Mouse (Mus musculus) 3134 (cell line): ENCODE data around the gene Saal1.
"Not testable (repeated sequence)": the region's sequence is repeated elsewhere in the genome, so short reads cannot be mapped to it uniquely, and the experiment has no call there.

ENCODE experiments used
- DNase-seq: peaks from one replicate; pipeline ENCODE4 v3.0.0-alpha.2; 2011; ENCODE audit warnings: low spot score; ENCODE audit not compliant: insufficient read length; ENCODE audit errors: extremely low read depth

Gene Saal1

DNA sequence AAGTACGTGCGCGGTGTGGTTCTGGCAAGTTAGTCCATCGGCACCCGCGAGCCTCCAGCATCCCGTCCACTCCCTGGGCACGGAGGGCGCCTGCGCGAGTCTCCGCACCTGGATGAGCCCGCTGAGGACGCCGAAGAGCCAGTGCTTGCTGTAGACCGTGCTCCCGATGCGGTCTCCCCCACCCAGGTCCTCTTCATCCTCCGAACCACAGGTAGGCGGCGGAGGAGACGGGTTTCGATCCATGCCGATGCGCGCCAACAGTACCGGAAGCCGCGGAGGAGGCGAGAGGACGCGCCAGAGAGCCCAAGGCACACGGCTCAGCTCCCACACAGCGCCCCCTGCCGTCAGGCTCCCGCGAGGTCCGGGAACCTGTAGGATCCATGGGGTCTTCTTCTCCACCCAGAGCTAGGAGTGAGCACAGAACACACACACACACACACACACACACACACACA lies at the start of gene Saal1:
Gene Saal1, minus strand, starts transcription at position 291 of the 455 bp plus-strand sequence.
- peak; percentile 86 for DNase-seq

DNA sequence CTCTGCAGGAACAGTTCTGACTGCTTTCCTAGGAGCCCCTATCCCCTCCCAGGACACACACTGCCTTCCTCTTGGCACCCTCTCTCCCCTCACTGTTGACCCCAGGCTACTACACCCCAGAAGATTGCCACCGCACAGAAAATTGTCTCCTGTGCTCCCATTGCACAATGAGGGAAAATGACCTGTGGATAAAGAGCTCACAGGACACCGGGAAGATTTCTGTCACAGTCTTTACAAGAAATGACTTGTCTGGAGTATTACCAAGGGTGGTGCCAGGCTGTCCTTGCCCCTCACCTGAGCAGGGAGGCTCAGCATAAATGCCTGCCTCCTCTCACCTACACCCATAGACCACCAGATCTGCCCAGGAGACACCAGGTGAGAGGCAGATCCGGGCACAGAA lies 41.0 kb upstream of the Saal1 start, which contains the start of gene Saa2:
Gene Saa2, plus strand, starts transcription at position 301 of the 400 bp plus-strand sequence.
- no peak for DNase-seq

DNA sequence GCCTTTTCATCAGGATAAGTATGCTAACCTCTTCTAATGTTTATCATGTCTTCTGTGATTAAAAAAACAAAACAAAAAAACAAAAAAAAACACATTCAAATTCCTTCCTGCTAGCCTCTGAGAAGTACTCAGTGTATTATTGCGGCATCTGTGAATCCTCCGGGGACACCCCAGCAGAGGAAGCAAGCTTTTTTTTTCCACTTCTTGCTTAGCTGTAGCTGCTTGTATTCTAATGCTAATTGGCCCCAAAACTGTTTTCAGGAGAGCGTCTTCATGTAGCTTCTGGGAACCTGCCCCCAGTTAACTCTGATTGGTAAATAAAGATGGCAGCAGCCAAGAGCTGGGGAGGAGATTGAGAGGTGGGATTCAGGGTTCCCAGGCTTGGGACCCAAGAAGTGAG lies 38.0 kb upstream of the Saal1 start:
- no peak for DNase-seq

DNA sequence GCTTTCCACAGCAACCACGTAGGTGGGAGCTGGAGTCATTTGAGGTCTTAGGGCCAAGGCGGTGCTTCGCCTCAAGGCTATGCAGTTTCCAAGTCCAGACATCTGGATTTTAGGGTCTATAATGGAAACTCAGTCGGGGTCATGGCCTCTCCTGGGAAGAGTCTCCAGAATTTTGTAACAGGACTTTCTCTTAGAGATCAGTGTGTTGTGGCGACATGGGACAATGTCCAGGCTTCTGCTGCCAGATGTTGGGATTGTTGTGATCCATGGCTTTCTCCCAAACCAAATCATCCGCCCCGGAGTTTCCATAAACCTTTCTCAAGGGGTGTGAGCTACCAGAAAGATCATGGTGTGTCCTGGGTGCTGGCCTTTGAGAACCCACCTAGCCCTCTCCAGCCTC lies 35.9 kb upstream of the Saal1 start:
- no peak for DNase-seq

DNA sequence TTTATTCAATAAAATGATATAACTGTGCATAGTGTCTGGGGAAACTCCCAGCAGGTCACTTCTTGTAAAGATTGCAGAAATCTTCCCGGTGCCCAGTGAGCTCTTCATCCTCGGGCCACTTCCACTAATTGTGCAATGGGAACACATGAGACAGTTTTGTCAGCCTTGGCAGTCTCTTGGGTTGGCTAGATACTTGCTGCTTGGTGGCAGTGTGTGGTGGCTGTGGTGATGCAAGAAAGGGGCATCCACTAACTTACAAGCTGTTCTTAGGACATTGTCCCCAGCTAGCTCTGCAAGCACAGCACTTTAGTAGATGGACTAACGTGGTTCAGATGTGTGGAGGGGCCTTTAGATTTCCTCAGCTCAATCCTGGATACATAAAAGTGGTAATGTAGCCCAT lies 35.3 kb upstream of the Saal1 start:
- no peak for DNase-seq

DNA sequence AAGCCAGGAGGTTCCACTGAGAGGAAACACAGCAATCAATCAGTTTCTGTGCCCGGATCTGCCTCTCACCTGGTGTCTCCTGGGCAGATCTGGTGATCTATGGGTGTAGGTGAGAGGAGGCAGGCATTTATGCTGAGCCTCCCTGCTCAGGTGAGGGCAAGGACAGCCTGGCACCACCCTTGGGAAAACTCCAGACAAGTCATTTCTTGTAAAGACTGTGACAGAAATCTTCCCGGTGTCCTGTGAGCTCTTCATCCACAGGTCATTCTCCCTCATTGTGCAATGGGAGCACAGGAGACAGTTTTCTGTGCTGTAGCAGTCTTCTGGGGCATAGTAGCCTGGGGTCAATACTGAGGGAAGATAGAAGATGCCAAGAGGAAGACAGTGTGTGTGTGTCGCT lies 32.4 kb upstream of the Saal1 start, which contains the start of gene Saa1:
Gene Saa1, minus strand, starts transcription at position 101 of the 400 bp plus-strand sequence.
- not testable (repeated sequence) for DNase-seq

DNA sequence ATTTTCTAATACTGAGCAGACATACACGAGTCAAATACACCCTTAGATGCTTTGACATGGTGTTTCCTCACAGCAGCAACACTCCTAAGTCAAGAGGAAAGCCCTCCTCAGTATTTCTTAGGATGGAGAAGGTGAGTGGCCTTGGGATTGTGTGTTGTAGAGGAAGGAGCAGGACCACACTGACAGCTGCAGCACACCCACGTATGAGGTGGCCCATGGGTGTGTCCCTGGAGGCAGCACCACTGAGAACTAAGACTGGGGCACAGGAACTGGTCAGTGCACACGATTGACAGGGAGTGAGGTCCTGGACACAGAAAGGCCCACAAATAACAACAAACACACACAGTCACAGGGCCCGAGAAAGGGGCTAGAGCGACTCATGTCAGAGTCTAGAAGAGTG lies 29.6 kb upstream of the Saal1 start:
- DNase-seq: not testable (repeated sequence)

DNA sequence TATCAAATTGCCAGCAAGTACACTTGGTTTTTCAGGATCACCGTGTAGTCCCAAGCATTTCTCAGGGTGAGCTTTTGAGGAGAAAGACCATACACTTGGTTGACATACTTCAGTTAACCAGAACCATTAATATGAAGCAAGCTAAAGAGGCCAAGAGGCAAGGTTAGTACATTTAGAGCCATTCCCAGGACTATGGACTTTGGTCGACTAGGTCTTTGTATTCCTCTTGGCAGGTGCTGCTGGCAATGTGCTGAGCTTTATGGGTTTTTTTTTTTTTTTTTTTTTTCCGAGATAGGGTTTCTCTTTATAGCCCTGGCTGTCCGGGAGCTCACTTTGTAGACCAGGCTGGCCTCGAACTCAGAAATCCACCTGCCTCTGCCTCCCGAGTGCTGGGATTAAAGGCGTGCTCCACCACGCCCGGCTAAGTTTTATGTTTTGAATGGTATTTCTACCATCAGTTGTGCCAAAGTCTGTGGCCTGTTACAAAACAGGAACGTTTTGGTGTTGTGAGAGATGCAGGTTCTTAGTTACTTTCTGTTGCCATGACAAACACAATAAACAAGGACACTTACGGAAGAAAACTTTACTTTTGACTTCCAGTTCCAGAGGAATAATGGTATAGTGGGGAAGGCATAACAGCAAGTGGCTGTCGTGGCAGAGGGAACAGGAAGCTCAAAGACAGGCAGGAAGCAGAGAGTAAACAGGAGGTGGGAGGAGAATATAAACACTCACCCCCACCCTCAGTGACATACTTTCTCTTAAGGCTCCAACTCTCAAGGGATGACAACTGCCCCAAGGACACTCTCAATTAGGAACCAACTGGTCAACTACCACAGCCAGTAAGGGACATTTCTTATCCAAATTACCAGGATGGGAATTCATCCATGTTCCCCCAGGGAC lies 28.3 kb upstream of the Saal1 start:
- no peak for DNase-seq

DNA sequence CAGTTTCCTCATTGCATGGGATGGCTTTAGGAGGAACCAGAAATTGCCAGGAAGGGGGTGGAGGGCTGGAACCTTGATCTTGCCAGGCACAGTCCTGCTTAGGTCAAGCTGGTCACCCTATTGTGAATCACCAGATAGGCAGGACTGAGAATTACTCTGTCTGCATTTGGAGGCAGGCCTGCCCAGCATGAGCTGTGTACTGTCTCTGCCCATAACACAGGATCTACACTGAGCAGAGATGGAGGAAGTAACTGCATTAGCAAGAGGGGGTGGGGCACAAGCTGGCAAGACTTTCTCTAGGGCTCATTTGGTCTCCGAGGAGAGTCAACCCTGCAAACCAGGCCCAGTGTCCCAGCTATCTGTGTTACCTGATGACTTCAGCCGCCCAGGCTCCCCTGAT lies 24.5 kb upstream of the Saal1 start:
- DNase-seq: no peak

DNA sequence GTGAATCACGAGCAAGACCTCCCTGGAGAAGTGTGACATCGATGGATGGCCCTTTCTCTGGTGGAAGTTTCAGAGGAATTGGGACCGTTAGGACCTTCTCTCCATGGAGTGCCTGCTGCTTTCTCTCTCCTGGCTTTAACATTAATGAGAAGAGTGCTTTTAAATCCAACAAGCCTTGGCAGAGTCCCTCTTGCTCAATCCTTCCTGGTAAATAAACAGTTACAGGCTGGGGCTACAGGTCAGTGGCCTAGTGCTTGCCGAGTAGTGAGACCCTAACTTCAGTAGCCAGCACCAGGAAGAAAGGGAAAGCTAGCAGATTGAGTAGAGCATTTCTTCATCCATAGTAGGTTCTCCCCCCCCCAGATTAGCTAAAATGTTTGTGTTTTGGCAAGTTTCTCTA lies 22.0 kb upstream of the Saal1 start, which contains the start of gene Saa4:
Gene Saa4, minus strand, starts transcription at position 146 of the 400 bp plus-strand sequence.
- no peak for DNase-seq

DNA sequence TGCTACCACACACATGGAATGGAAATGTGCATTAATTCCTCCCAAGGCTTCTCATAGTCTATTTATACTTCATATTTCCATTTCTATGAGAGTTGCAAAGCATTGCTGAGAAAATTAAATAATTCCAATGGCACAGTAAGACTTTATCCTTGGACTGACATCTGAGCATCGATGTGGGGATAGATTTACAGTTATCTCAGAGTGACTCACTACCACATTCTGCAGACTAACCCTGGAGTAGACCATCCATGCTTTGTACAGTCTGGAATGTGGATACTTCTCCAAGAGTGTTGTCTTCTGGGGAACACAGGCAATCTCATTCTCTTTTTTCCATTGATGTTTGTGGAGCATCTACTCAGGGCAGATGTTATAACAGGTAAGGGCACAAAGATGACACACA lies 17.1 kb upstream of the Saal1 start:
- DNase-seq: no peak

DNA sequence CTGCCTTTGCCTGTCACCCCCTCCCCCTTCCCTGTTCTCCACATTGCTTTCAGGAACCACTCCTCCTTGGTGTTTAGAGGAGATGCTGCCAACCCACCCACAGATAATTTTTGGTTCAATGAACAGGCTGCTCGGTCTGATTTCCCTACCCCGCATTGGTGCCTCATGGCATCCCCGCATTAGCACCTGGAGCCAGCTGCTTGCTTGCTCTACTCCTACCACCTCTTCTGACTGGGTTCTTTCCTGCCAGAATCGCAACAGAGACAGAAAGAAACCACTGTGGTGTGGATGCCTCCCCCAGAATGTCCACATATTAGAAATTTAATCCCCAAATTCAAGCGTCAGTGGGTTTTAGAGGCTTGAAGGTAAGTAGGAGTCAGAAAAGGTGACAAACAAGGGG lies 13.9 kb upstream of the Saal1 start:
- DNase-seq: no peak

DNA sequence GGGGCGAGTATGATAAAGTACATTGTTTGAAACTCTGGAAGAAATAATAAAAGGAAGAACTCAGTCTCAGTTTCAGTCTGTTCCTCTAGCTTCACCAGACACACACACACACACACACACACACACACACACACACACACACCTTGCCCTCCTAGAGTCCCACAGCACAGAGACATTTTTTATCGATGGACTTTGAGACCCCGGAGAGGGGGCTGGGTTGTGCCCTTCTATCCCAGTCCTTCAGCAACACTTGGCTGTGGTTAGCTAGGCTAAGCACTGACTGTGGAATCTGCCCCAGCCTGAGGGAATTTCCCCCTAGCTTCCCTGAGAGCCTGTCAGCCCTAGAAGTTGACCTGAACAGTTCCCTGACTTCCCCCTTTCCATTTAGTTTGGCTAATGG lies 13.4 kb upstream of the Saal1 start:
- DNase-seq: no peak

DNA sequence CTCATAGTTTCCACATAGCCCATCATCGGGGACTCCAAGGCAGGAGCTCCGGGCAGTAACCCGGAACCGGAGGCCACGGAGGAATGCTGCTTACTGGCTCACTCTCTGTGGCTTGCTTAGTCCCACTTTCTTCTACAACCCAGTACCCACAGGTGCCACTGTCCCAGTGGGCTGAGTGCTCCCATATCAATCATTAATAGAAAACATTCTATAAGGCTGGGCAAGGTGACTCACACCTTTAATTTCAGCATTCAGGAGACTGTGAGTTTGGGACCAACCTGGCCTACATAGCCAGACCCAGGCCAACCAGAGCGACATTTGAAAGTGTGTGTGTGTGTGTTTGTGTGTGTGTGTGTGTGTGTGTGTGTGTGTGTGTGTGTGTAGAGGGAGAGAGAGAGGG lies 12.9 kb upstream of the Saal1 start:
- no peak for DNase-seq

DNA sequence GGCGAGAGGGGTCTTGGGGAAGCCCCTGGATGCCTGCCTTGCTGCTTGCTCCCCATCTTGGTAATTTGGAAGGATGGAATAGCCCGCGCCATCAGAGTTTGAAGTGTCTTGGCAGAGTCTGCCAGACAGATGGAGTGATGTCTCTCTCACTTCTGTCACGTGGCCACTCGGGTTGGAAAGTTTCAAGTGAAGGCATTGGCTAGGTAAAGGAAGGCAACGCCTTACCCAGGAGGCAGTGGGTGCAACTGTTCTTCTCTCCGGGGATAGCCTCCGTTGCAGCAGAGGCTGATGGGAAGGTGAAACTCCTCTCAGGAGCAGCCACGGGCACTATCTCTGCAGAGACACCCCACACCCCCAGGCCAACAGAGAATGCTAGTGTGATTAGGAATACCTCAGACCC lies 10.0 kb upstream of the Saal1 start:
- DNase-seq: no peak

DNA sequence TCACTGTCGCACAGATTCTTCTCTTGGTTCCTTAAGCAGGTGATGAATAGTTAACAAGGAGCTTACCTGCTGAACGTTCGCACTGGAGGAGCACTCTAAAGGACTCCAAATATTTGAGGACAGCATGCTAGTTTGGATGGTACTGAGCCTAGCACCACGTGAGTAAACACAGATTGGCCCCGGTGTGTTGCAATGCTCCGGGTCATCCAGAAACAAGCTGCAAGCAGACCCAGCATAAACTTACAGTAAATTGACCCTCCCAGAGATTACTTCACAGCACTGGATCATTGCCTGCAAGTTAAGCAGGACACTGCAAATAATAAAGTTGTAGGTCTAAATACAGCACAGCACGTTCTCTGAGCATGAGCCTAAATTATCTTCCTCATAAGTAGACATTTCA lies 9.0 kb upstream of the Saal1 start:
- no peak for DNase-seq

DNA sequence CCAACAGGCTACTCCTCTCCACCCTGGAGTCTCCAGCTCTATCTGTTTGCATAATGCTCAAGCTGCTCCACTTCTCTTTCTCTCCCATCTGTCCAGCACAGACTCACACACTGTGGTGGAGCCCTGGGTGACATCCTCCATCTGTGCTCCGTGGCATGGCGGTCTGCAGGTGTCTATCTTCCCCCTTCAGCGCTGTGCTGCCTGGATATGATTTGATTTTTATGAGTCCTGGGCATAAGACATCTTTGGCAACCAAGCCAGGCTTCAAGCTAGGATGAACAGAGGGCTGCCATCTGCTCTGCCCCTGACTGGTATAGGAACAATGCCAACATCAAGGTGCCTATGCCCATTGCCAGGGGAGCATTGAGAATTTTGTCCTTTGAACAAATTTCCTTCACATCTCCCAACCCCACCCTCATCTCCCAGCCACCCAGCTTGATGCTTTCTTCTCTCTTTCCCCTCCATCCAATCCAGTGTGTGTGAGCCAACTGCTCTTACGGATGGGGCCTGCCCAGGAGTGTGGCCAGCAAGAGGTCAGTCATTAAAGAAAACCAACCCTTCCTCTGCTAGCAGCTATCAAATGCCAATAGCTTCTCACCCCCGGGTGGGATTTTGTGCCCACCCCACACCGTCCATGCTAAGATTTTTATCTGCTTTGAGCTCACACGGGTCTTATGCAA lies 8.3 kb upstream of the Saal1 start:
- no peak for DNase-seq

DNA sequence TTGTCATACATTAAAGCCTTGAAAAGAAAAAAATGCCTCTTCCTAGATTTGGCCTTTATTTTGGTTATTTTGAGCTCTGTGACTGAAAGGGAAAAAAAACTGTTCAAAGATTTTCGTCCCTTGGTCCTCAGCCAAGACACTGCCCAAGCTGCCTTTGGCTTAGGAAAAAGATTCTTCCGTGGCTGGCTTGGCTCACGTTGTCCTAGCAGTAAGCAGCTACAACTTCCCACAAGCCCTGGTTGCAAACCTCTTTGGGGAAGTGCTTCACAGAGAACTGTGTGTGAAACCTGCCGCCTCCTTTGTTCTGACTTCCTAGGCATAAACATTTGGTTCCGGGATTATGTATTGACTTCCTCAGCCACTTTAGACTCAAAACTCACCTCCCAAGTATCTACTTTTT lies 6.4 kb upstream of the Saal1 start:
- DNase-seq: no peak

DNA sequence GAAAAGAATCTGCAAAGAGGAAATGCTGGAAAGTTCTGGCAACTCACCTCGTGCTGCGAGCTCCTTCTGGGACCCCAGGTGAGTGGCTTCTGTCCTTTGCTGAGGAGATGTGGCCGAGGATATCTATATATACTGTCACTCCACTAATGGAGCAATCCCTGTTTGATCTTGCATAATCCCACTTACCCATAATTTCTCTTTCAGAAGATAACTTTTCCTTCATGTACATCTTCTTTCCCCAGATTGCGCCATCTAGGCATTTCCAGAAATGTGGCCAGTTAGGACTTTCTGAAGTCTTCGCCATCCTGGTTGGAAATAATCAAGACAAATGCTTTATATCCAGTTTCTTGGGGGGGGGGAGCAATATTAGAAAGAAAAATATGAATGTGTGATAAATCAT lies 5.1 kb upstream of the Saal1 start, which contains the start of gene Saa3:
Gene Saa3, minus strand, starts transcription at position 101 of the 400 bp plus-strand sequence.
- DNase-seq: no peak

DNA sequence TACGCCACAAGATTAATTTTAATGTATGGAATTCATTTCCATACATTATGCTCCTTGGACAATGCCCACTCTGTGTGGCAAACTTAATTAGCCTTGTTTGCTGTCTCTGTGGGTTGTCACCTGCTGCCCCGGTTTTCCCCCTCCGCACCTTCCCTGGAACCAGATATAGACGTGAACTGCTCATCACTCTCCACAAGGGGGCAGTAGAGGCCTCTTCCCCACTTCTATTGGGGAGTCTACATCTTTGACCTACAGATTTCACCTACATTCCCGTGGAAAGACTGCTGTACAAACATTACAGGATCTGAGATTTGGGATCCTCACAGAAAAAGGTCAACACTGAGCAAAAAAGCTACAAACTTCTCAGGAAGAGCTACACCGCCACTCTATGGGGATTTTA lies 4.0 kb upstream of the Saal1 start:
- no peak for DNase-seq

DNA sequence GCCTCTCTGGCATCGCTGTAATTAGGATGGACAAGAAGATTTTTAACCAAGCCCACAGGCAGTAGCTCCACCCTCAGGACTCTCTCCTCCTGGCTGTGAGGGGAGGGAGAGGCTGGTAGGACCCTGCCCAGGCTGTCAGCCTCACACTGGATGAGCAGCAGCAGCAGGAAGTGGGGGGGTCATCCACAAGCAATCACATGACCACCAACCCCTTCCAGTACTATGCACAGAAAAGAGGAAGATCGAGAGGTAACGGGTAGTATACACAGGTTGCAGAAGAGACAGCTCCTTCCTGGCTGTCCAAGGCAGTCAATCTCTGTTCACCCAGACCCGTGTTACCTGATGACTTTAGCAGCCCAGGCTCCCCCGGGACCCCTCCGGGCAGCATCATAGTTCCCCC lies 1.8 kb upstream of the Saal1 start:
- DNase-seq: no peak
